Mouse (Mus musculus) ZHBTc4 (cell line): ENCODE measurements around the gene Duox1.

Experiments used
- DNase-seq: peaks from one replicate; pipeline ENCODE4 v3.0.0-alpha.2; 2011; ENCODE audit warnings: low read depth, low spot score

The Duox1 gene

DNA sequence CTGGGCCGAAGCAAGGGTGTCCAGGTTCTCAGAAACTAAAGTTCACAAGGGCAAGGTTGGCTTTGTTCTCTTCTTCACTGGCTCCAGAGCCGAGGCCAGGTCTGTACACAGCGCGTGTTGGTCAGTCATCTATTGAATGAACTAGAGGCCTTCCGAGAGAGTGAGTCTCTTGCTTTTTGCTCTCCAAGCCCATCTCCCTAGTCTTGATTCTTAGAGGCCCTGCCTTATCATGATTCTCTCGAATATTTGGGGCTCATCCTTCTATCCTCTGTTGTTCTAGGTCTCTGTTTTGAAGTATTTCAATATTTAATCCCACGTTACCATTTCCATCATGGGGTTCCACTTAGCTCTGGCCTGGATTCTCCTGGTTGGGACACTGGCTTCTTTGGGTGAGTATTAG, at the start of gene Duox1:
Duox1 (plus strand) TSS at position 301 of the 400 bp plus-strand sequence.
- no peak for DNase-seq

DNA sequence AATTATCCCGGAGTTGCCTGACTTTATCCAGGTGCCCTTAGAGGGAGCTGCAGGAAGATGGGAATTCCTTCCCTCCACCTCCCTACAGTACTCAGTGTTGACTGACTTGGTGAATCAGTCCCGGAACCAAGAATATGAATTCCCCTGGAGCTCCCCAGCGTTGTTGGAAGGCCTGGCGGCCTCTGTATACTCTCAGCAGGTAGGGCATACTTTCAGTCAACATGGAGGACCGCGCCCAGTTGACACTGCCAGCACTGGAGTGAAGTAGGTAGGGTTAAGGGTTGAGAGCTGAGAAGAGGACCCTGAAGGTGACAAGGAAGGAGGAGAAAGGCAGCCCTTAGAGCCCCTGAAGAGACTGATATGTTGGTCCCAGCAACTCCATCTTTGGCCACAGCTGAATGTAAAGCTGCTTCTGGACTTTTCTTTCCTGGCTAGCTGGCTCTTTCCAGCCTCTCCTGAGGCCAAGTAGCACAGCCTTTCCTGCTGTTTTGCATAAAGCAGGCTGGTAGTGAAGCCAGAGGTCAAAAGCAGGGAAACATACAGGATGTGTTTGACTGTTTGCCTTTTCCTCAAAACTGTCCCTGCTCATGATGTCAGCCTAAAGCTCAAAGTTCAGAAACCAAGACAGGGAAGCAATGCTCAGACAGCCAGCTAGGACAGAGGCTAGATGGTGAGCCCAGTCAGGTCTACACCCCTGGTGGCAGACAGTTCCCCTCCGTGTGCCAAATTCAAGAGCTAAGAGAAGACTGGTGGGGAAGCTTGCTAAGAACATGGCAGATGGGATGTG, 48.9 kb upstream of the Duox1 start:
- DNase-seq, result no peak

DNA sequence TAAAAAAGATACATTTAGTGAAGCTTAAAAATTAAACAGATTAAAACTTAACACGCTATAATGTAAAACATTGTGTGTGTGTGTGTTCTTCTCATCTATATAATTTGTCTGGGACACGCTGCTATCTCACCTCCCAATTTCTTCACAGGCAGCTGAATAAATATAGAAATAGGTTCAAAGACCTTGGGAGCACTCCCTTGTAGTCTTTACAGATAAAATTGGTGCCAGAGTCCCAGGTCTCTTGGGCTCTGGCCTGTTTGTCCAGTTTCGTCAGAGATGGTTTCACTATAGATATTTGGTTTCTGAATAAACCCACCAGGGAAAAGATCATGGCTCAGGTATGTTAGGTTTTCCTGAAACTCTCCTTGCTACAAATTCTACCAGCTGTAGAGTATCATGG, 36.7 kb upstream of the Duox1 start:
- DNase-seq, result no peak

- no peak for DNase-seq
These were observed 31.4 kb upstream of the Duox1 start for GRCm38 (mm10) chr2:122284091-122284490.

- peak; percentile 35 for DNase-seq
These were observed 29.3 kb upstream of the Duox1 start for GRCm38 (mm10) chr2:122286137-122286536.

- DNase-seq, result no peak
These were observed 20.6 kb upstream of the Duox1 start for GRCm38 (mm10) chr2:122294916-122295315.

DNA sequence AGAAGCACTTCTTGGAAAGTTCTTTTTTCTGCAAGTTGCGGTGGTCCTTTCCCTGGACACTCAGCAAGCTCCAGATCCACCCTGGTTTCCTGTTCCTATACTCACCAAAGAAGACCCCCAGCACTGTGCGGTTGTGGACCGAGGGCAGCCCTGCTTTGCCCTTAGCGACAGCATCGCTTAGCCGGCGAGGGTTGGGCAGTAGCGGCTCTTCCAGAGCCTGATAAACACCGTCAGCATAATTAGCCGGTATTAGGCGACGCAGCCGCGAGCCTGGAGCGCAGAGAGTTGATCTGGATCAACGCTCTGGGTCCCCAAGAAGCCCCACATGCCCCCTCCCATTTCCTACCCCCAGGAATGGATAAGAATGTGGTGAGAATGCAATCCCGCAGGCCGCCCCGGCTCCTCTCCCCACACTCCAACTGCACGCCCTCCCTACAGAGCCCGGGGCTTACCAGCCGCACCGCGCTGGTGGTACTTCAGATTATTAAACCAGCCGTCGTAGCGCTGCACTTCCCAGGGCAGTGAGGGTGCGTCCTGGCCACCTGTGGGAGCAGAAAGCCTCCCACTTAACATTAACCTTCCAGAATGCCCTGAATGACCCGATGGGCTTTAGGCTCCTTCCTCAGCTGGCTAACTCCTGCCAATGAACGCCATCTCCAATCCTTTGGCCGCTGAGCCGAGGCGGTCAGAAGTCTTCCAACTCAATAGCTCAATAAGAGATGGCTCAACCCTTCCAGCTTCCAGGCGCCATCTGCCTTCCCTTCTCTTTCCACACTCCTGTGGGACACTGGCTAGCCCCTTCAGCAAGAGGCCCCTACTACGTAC, 18.0 kb upstream of the Duox1 start:
- peak; percentile 30 for DNase-seq

DNA sequence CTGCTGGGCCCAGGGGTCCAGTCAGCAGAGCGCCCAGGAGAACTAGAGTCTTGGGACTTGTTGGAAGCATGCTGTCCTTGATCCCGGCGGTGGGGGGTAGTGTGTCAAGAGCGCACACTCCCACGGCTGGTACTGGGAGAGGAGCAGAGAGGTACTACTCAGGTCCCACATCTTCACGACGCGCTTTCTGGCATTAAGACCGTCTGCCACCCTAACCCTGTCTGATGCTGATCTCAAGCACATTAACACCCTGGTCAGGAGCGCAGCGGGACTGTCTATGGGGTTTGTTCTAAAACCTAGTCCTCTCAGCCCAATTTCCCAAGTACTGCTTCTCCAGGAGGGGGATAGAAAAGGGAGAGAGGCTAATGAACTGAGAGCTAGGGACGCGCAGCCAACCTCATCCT, 17.4 kb upstream of the Duox1 start, which contains the start of gene Duox2:
Duox2 (minus strand) TSS at position 354 of the 404 bp plus-strand sequence.
- peak; percentile 26 for DNase-seq

DNA sequence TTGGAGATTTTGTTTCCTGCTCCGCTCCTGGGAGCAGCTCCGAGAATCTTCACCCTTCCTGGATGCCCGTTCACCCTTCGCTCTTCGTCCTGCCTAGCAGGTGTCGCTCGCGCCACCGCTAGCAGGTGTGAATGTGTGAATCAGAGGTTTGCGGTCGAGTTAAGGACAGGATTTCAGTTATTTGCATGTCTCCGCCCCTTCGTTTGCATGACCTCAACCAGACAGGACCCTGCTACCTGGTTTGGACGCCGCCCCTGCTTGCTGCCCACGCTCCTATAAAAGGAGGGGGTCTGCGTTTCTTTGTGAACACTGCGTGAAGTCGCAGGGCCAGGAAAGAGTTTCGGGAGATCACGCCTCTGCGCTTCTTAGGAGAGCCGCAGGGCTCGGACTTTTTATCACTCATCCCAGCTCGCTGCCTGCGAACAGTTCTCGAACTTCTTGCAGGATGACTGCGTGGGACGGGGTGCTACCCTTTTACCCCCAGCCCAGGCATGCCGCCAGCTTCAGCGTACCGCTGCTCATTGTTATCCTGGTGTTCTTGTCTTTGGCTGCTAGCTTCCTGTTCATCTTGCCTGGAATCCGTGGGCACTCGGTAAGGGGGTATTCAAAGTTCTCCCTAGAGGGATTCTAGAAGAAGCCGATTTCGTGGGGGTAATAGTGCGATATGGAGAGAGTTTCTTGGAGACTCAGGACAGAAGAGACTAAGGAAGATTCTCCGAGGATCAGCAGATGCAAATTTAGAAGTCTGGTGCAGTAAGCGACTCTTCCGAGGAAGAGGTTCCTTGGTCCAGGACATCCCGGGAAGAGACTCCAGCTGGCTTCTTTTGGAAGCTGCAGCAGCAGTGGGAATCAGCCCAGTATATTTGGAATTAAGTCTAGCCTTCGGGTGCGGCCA, 16.6 kb upstream of the Duox1 start, which contains the start of gene Duoxa2:
Duoxa2 (plus strand) TSS at position 305 of the 895 bp plus-strand sequence.
- DNase-seq, result peak; percentile 76

DNA sequence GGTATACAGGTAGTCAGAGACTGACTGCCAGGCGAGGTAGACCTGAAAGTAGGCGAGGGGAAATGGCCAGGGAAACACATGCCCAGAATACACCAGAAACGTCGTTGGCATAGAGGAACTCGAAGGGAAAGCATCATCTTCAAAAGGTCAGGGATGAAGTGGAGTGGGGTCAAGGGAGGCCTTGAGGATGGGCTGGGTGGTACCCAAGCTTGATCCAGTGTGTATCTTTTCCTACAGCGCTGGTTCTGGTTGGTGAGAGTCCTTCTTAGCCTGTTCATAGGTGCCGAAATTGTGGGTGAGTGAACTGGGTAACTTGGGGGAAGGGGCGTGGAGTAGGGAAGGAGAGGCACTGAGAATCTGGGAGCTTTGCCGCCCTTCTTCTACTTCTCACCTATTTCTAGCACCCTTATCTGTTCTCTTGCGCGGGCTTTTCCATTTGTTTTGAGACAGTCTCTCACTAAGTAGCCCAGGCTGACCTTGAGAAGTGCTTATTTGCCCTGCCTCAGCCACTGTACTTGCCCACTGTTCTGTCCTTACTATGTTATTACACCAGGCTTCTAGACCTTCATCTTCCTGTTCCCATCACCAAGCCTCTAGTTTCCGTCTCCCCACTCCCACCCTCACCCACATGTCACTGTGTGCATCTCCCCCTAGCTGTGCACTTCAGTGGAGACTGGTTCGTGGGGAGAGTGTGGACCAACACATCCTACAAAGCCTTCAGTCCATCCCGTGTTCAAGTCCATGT, 15.4 kb upstream of the Duox1 start:
- no peak for DNase-seq

- no peak for DNase-seq
These were observed 14.8 kb upstream of the Duox1 start for GRCm38 (mm10) chr2:122300656-122301020.

DNA sequence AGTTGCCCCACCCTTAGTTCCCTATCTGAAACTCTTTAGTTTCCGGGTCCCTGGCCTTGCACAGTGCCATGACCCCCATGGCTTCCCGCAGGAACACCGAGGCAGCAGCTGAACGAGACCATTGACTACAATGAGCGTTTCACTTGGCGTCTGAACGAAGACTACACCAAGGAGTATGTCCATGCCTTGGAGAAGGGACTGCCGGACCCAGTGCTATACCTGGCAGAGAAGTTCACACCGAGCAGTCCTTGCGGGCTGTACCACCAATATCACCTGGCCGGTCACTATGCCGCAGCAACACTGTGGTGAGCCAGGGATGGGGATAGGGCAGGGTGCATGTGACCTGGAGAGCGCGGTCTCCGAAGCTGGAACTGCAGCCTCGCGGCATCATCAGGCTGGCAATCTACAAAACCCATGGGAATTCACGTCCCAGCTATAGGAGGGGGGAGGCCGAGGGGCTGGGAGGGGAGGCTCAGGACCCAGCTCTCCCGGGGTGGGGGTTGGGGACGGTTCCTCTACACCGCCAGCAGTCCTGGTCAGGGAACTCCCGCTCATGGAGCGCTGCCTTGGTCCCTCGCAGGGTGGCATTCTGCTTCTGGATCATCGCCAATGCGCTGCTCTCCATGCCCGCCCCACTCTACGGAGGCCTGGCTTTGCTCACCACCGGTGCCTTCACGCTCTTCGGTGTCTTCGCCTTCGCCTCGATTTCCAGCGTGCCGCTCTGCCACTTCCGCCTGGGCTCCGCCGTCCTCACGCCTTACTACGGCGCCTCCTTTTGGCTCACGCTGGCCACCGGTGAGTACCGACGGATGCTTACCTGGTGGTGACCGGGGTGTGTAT, 14.2 kb upstream of the Duox1 start:
- peak; percentile 31 for DNase-seq

DNA sequence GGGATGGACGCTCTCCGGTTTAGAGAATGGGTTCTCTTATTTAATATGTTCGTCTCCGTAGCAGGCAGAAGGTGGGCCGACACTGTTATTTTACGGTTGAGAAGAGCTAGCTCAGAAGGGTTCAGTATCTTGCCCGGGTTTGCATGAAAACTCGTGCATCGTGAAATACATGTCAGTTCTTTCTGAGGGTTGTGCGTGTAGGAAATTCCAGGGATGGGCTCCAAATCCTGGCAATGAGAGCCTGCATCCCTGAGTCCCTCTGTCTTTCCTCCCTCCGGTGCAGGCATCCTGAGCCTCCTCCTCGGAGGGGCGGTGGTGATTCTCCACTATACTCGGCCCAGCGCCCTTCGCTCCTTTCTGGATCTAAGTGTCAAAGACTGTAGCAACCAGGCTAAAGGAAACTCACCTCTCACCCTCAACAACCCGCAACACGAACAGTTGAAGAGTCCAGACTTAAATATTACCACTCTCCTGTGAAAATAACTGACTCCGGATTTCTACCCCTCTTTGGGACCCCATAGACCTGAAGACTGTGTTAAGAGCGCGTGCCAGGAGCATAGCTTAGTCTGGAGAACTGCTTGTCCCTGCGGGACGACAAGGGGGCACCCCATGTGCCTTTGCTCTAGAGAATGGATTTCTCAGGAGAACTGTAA, 13.4 kb upstream of the Duox1 start:
- DNase-seq, result no peak

DNA sequence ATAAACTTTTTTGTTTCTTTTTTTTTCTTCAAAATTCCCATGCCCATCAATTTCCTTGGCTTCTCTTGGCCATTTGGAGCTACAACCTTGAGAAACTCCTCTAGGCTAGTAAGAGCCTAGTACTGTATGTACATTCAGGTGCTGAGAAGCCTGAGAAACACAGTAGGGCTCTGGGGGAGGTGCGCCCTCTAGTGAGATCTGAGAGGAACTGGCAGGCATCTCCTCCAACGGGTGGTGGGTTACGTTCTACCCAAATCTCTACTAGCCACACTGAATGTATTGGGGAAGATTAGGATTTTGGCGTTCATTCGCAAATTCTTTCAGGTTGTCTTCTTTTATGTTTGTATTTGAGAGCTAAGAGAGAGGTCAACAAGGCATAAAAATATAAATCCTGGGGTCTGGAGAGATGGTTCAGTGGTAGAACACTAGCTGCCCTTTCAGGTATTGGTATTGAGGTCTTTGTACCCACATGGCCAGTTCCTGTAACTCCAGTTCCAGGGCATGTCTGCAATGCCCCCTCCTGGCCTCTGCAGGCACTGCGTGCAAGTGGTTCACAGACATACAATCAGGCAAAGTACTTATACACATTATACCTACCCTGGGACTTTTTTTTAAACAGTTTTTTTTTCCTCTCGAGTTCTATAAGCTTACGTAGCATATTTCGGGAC, 12.8 kb upstream of the Duox1 start:
- DNase-seq, result peak; percentile 90

DNA sequence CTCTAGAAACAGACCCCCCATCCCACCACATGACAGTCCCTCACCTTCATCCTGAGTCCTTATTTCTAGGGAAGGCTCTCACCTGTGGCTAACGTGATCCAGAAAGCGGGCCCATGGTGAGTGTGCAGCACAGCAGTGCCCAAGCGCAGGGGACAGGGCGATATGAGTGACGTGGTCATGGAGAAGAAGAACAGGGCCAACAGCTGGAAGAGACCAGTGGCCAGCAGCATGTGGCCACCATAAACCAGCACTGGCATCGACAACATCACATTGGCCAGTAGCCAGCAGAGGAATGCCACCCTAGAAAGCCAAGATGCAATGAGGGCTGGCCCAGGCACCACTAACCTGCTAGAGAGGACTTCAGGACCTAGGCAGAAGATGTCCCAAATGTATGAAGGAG, 10.9 kb upstream of the Duox1 start:
- no peak for DNase-seq

GRCm38 (mm10) chr2:122305097-122305892, 10.2 kb upstream of the Duox1 start:
- DNase-seq, result no peak

- no peak for DNase-seq
These were observed 9.3 kb upstream of the Duox1 start for GRCm38 (mm10) chr2:122306184-122306583.

- no peak for DNase-seq
These were observed 5.8 kb upstream of the Duox1 start for GRCm38 (mm10) chr2:122309647-122310046.
